11 mouse cellular contexts compared by ENCODE assay signal in genomic region chr5:122498046-122498445, GRCm38 (mm10). TPM values are rescaled to one million over a fixed set of nuclear protein-coding genes. Genes with fewer than 3 reads are reported as not detected.
DNase-seq lines count a peak whose midpoint lies in the region; ATAC-seq and TF ChIP-seq lines count a peak whose summit lies in the region.
"Had no signal": no experiment of that assay in that cellular context is flagged by ENCODE, and none has a peak within 500 bp of the region (broad histone marks: within the 10 kb centered on the region; RNA-seq: fewer than 3 reads in every experiment).

No protein-coding gene starts in this region.

- peak overlapping the region; percentile 70 for H3K4me2 ChIP-seq in heart, embryonic 16.5 days (ENCODE audit: low read depth, low read length)
- H3K4me2 ChIP-seq in midbrain, embryonic 16.5 days (ENCODE audit: low read length), result peak overlapping the region; percentile 12; the same call in 1 of the 2 replicates

- TF ChIP-seq POLR2A in cerebellum, adult 2 months (IDR thresholded peaks at IDR 0.05; ENCODE audit: borderline replicate concordance, insufficient read depth, low read length), result no peak

- H3K9me3 ChIP-seq in heart, embryonic 16.5 days (replicated peaks; ENCODE audit: control insufficient read depth, low read length), result no peaks in the 10 kb centered on the region
- no peaks in the 10 kb centered on the region for H3K9me3 ChIP-seq in midbrain, embryonic 16.5 days (replicated peaks; ENCODE audit: control insufficient read depth, low read length, poor library complexity, severe bottlenecking)

- peaks cover 16% of the 10 kb centered on the region for H3K36me3 ChIP-seq in heart, embryonic 16.5 days (ENCODE audit: control insufficient read depth, insufficient read depth)
- no peaks in the 10 kb centered on the region; the same call in 1 of the 2 replicates for H3K36me3 ChIP-seq in midbrain, embryonic 16.5 days (ENCODE audit: control insufficient read depth, insufficient read depth, low read length)

- no peaks in the 10 kb centered on the region for H3K27me3 ChIP-seq in cerebellum, adult 2 months (ENCODE audit: control insufficient read depth, insufficient read depth, low read length)
- H3K27me3 ChIP-seq in heart, embryonic 16.5 days (ENCODE audit: control insufficient read depth, insufficient read depth, low read length), result no peaks in the 10 kb centered on the region
- no peaks in the 10 kb centered on the region for H3K27me3 ChIP-seq in midbrain, embryonic 16.5 days (ENCODE audit: control insufficient read depth, insufficient read depth, low read depth, low read length)

- H3K9ac ChIP-seq in heart, embryonic 16.5 days (ENCODE audit: low read length), result peak overlapping the region; percentile 78
- no peak overlapping the region for H3K9ac ChIP-seq in midbrain, embryonic 16.5 days (ENCODE audit: low read depth, low read length)

- no peak overlapping the region for H3K4me3 ChIP-seq in cerebellum, adult 2 months (replicated peaks; ENCODE audit: insufficient read depth, low read depth, low read length)
- peak overlapping the region; percentile 81 for H3K4me3 ChIP-seq in layer of hippocampus, adult 2 months
- peak overlapping the region; percentile 55 for H3K4me3 ChIP-seq in heart, embryonic 16.5 days (ENCODE audit: low read length)
- no peak overlapping the region for H3K4me3 ChIP-seq in midbrain, embryonic 16.5 days (ENCODE audit: low read depth, low read length)

- no peak overlapping the region for H3K27ac ChIP-seq in cerebellum, adult 2 months (ENCODE audit: insufficient read depth, low read length)
- peak overlapping the region; percentile 24 for H3K27ac ChIP-seq in layer of hippocampus, adult 2 months
- H3K27ac ChIP-seq in heart, embryonic 16.5 days (ENCODE audit: low read length), result peak overlapping the region; percentile 79
- no peak overlapping the region for H3K27ac ChIP-seq in midbrain, embryonic 16.5 days (ENCODE audit: low read length)

- no peak for ATAC-seq in heart, embryonic 16.5 days (replicated peaks; ENCODE audit: extremely low read depth, insufficient read depth, low FRiP score)
- ATAC-seq in midbrain, embryonic 16.5 days, result no peak

- peaks cover 6% of the 10 kb centered on the region; the same call in 1 of the 2 replicates for H3K4me1 ChIP-seq in cerebellum, adult 2 months (ENCODE audit: control insufficient read depth, insufficient read depth, low read length)
- H3K4me1 ChIP-seq in heart, embryonic 16.5 days (ENCODE audit: control insufficient read depth, insufficient read depth, low read length), result peaks cover 33% of the 10 kb centered on the region
- H3K4me1 ChIP-seq in midbrain, embryonic 16.5 days (ENCODE audit: control insufficient read depth, insufficient read depth, low read length), result peaks cover 36% of the 10 kb centered on the region

- 5% methylated on average over 2 of the region's 2 CpGs for WGBS in cerebellum, adult 2 months
- 30% methylated on average over 2 of the region's 2 CpGs for WGBS in heart, embryonic 16.5 days
- WGBS in midbrain, embryonic 16.5 days, result 56% methylated on average over 2 of the region's 2 CpGs

- no peak for TF ChIP-seq CTCF in cerebellum, adult 2 months (IDR thresholded peaks at IDR 0.05; ENCODE audit: borderline replicate concordance, insufficient read depth, low read depth, low read length)
- no peak for TF ChIP-seq CTCF in layer of hippocampus, adult 2 months (conservative IDR thresholded peaks at IDR 0.05)

- peak; percentile 18 to 49 for DNase-seq in cerebellum, adult 2 months
- DNase-seq in cerebellum, postnatal 36 days, result no peak
- no peak for DNase-seq in layer of hippocampus, adult 2 months (ENCODE audit: low spot score in 2 of 2)
- DNase-seq in layer of hippocampus, adult 9-10 months (ENCODE audit: low spot score), result no peak
- DNase-seq in spleen, postnatal 36 days (ENCODE audit: low spot score in 2 of 2), result no peak
- no peak for DNase-seq in left cerebral cortex, adult 8-10 months (ENCODE audit: low spot score in 2 of 2)
- DNase-seq: lung, adult 2 months; right cerebral cortex, adult 18-20 months; thymus, adult 2 months had no signal

RNA-seq across cellular contexts. Expression of gene Atp2a2, which starts 4.0 kb away (rescaled TPM):
- 422 and 482 TPM in 2 replicates for polyA plus RNA-seq in cerebellum, adult 2 months (2012; rRNA removed)
- total RNA-seq in layer of hippocampus, adult 2 months (2021), result 100 to 1,000 TPM; 588 to 630 TPM
- polyA plus RNA-seq in heart, embryonic 16.5 days (2015; fragmentation: Nextera tagmentation; extraction: Ambion mirVana), result 306 and 316 TPM in 2 replicates
- 44.4 and 45.6 TPM in 2 replicates for polyA plus RNA-seq in midbrain, embryonic 16.5 days (2015; fragmentation: Nextera tagmentation; extraction: Ambion mirVana)
- total RNA-seq in left cerebral cortex, adult 8-10 months (2022), result 100 to 1,000 TPM; 616 to 703 (median 645) TPM

Comparison
In these comparisons a context has a peak if more than half of its experiments do, and no peak if none do; other contexts are left out.
1. DNase-seq: peak in cerebellum, adult 2 months (2 of 2); none in cerebellum, postnatal 36 days (0 of 2), layer of hippocampus, adult 2 months (0 of 2), layer of hippocampus, adult 9-10 months (single experiment), spleen, postnatal 36 days (0 of 2) and left cerebral cortex, adult 8-10 months (0 of 2).
2. H3K27ac ChIP-seq: peak in layer of hippocampus, adult 2 months (single experiment) and heart, embryonic 16.5 days (single experiment); none in cerebellum, adult 2 months (single experiment) and midbrain, embryonic 16.5 days (single experiment).
3. H3K4me3 ChIP-seq: peak in layer of hippocampus, adult 2 months (single experiment) and heart, embryonic 16.5 days (single experiment); none in cerebellum, adult 2 months (single experiment) and midbrain, embryonic 16.5 days (single experiment).